Mouse (Mus musculus): ENCODE measurements at regions not wholly inside any gene's neighbourhood (a gene's known extent, or its start where the extent isn't known, plus 50 kb on each side); places are given as distances from the start of the nearest gene placed in this dataset.

DNA sequence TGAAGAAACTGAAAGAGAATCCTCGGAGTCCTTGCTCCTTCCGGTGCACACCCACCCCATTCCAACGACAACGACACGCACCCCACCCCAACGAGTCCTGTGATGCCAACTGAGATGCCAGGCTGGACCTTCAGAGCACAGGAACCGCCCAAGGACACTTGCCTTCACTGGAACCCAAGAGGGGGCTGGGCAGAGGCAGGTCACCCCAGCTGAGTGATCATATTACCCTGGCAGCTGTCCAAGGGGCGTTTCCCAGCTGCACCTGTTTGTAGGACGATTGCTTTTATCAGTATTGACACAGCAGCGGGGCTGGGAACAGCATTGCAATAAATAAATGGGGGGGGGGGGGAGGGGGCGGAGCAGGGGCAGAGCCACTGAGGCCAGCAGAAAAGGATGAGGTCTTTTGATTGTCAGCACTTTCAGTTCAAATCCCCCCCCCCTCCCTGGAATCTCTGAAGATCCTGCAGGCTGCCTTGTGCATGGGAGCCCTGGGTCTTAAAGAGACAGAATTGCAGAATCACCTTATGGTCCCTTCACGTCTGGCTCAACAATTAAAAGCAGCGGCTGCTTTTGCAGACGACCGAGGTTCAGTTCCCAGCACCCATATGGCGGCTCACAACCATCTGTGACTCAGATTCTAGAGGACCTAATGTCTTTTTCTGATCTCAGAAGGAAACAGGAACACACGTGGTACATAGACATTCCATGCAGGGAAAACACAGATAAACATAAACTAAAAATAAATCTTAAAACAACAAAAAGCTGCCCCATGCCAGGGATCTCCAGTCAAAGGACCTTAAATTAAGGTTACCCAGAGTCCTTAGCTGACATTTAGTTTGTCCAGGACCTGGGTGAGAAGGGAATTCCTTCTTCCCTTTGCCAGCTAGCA lies 52.0 kb upstream of the Pim1 start:
- ATAC-seq (ENCODE audit: insufficient number of reproducible peaks, low FRiP score), result peak; percentile 68
- H3K9ac ChIP-seq, result peak overlapping the region; percentile 37; the same call in 1 of the 2 replicates

DNA sequence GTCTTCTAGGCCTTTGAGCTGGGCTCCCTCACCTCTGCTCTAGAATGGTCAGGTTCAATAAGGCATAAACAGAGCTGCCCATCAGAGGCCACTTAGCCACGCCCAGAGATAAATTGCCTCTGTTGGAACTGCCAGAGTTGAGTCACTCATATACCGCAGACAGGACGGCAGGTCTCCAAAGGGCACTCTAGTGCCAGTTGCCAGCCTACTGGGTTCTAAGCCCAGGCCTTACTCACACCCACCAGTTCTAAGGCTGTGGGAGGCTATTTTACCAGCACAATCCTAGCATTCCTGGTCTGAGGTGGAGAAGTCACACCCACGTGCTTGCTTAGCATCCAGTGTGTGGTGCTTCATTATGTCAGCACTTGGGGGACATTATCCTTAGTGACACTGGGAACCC lies 50.6 kb upstream of the Pim1 start:
- Histone ChIP-seq H3K9ac (peak overlapping the region; percentile 42; the same call in 1 of the 2 replicates), H3K27me3 (replicated peaks) (no peaks in the 10 kb centered on the region), H3K9me3 (replicated peaks) (no peaks in the 10 kb centered on the region), H3K4me3 (no peak overlapping the region), H3K4me1 (replicated peaks) (peaks cover 68% of the 10 kb centered on the region), H3K36me3 (no peaks in the 10 kb centered on the region), H3K27ac (ENCODE audit: poor library complexity, severe bottlenecking) (peak overlapping the region; percentile 96), H3K4me2 (no peak overlapping the region)
- peak; percentile 54 for ATAC-seq (ENCODE audit: insufficient number of reproducible peaks, low FRiP score)
- 44% methylated on average over 4 of the region's 4 CpGs for WGBS

More for the DNA sequence above, 52.0 kb upstream of the Pim1 start:
- Histone ChIP-seq H3K27me3 (replicated peaks) (no peaks in the 10 kb centered on the region), H3K9me3 (replicated peaks) (no peaks in the 10 kb centered on the region), H3K4me1 (replicated peaks) (peaks cover 70% of the 10 kb centered on the region), H3K27ac (ENCODE audit: poor library complexity, severe bottlenecking) (peak overlapping the region; percentile 96), H3K4me3 (peak overlapping the region; percentile 12), H3K36me3 (no peaks in the 10 kb centered on the region), H3K4me2 (peak overlapping the region; percentile 78)
- WGBS, result 19% methylated on average over 17 of the region's 17 CpGs

DNA sequence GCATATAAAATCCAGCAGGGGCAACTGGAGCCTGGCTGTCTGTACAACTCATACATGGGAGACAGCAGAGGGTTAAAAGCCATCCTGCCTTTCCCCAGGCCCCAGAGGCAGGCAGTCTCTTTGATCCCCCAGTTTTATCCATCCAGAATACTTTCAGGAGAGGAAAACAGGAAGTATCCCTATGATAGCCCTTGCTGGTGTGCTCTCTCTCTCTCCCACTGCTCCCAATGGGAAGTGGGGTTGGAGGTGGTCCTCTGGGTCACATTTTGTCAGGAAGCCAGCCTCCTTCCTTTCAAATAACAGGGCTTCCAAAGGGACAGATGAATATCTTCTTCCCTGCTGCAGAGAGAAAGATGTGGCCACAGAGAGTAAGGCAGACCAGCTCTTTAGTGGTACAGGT lies 50.1 kb upstream of the Pim1 start:
- Histone ChIP-seq H3K9me3 (replicated peaks) (no peaks in the 10 kb centered on the region), H3K4me2 (no peak overlapping the region), H3K27ac (ENCODE audit: poor library complexity, severe bottlenecking) (peak overlapping the region; percentile 96), H3K36me3 (no peaks in the 10 kb centered on the region), H3K9ac (peak overlapping the region; percentile 42; the same call in 1 of the 2 replicates), H3K27me3 (replicated peaks) (no peaks in the 10 kb centered on the region), H3K4me3 (no peak overlapping the region), H3K4me1 (replicated peaks) (peaks cover 68% of the 10 kb centered on the region)
- no peak for ATAC-seq (ENCODE audit: insufficient number of reproducible peaks, low FRiP score)

All from heart, embryonic 12.5 days (tissue).